Mouse (Mus musculus): Measurements from ENCODE around the gene Clspn. TPM values are rescaled to one million over a fixed set of nuclear protein-coding genes. Genes with fewer than 3 reads are reported as not detected.

Clspn gene
- total and polyA plus RNA-seq, 3 experiments: 42.0 to 618 (median 64.0) TPM

DNA sequence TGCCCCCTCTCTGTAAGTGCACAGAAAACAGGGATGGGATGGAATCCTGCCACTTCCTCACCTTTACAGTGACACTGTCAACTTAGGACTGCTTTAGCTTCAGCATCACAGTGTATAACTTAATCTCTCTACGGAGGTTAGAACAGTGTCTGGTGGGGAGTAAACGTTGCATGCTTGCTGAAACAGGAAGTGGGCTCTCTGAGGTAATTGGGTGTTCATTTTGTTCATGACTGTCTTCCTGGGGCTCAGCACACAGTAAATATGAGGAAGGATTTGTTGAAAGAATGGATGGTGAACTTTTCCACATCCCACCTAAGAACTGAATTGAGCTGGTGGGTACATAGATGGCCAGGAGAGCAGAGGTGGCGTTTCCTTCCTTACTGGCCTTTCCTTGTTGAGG is 21.2 kb downstream of the Clspn start:
- Histone ChIP-seq H3K4me1 (ENCODE audit: control insufficient read depth in 1 of 2, insufficient read depth in 2 of 2, low read length in 2 of 2) (no peaks in the 10 kb centered on the region), H3K9me3 (replicated peaks; ENCODE audit: insufficient read depth, low read length) (no peaks in the 10 kb centered on the region), H3K9ac (ENCODE audit: control insufficient read depth, low read depth, low read length, poor library complexity, severe bottlenecking) (no peak overlapping the region), H3K27me3 (ENCODE audit: control insufficient read depth in 1 of 2, insufficient read depth in 2 of 2, low read length in 2 of 2) (no peaks in the 10 kb centered on the region), H3K4me3 (ENCODE audit: control insufficient read depth in 1 of 2, insufficient read depth in 1 of 2, low read depth in 2 of 2, low read length in 2 of 2) (no peak overlapping the region), H3K36me3 (ENCODE audit: control insufficient read depth in 1 of 2, insufficient read depth in 2 of 2, low read length in 2 of 2) (peaks cover 0 to 29% of the 10 kb centered on the region in 2 experiments; a peak in 2 of 4 replicates), H3K27ac (ENCODE audit: control insufficient read depth, low read depth, low read length) (no peak overlapping the region), H3K79me2 (ENCODE audit: control insufficient read depth, insufficient read depth, low read length, poor library complexity) (no peaks in the 10 kb centered on the region)
- peak; percentile 12 for DNase-seq (ENCODE audit: low read depth, low spot score)
- TF ChIP-seq POLR2AphosphoS5 (IDR thresholded peaks at IDR 0.05; ENCODE audit: borderline replicate concordance, low read depth, low read length) (no peak), HCFC1 (IDR thresholded peaks at IDR 0.05; ENCODE audit: low read depth, low read length) (no peak), JUND (IDR thresholded peaks at IDR 0.05; ENCODE audit: low read depth, low read length) (no peak), NELFE (IDR thresholded peaks at IDR 0.05; ENCODE audit: low read depth, low read length) (no peak), ELF1 (IDR thresholded peaks at IDR 0.05; ENCODE audit: low read depth, low read length) (no peak), CTCF (IDR thresholded peaks at IDR 0.05 in 2 of 3, conservative IDR thresholded peaks at IDR 0.05 in 1 of 3; ENCODE audit: control insufficient read depth in 1 of 3, insufficient read depth in 1 of 3, low read depth in 2 of 3, low read length in 3 of 3, poor library complexity in 1 of 3, severe bottlenecking in 1 of 3) (no peak), KAT2A (conservative IDR thresholded peaks at IDR 0.05; ENCODE audit: low read depth, low read length) (no peak), NRF1 (IDR thresholded peaks at IDR 0.05; ENCODE audit: insufficient read depth, low read depth, low read length, poor library complexity, severe bottlenecking) (no peak), MAX (IDR thresholded peaks at IDR 0.05; ENCODE audit: low read length) (no peak), GABPA (IDR thresholded peaks at IDR 0.05; ENCODE audit: low read depth, low read length) (no peak)

DNA sequence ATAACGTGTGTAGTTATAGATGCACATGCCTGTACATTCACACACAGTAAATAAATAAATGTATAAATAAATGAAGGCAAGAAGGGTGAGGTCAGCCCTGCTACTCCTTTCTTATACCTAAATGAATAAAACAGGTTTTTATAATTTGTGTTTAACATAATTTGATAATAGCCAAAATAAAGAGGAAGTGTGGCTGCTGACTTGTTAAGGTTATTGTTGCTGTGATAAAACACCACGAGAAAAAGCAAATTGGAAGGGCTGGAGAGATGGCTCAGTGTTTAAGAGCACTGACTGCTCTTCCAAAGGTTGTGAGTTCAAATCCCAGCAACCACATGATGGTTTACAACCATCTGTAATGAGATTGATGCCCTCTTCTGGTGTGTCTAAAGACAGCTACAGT is 22.3 kb downstream of the Clspn start:
- H3K27me3 ChIP-seq (ENCODE audit: control insufficient read depth in 1 of 2, insufficient read depth in 2 of 2, low read length in 2 of 2): no peaks in the 10 kb centered on the region
- H3K9ac ChIP-seq (ENCODE audit: control insufficient read depth, low read depth, low read length, poor library complexity, severe bottlenecking): no peak overlapping the region
- H3K9me3 ChIP-seq (replicated peaks; ENCODE audit: insufficient read depth, low read length): no peaks in the 10 kb centered on the region
- no peak overlapping the region for H3K4me3 ChIP-seq (ENCODE audit: control insufficient read depth in 1 of 2, insufficient read depth in 1 of 2, low read depth in 2 of 2, low read length in 2 of 2)
- H3K79me2 ChIP-seq (ENCODE audit: control insufficient read depth, insufficient read depth, low read length, poor library complexity): no peaks in the 10 kb centered on the region
- H3K36me3 ChIP-seq (ENCODE audit: control insufficient read depth in 1 of 2, insufficient read depth in 2 of 2, low read length in 2 of 2): peaks cover 0 to 25% of the 10 kb centered on the region in 2 experiments; a peak in 2 of 4 replicates
- no peak overlapping the region for H3K27ac ChIP-seq (ENCODE audit: control insufficient read depth, low read depth, low read length)
- TF ChIP-seq ELF1 (IDR thresholded peaks at IDR 0.05; ENCODE audit: low read depth, low read length) (peak; percentile 19; the same call in 1 of the 2 replicates), MXI1 (IDR thresholded peaks at IDR 0.05; ENCODE audit: low read depth, low read length) (no peak), TBP (IDR thresholded peaks at IDR 0.05; ENCODE audit: low read depth, low read length) (peak; percentile 98), TAL1 (IDR thresholded peaks at IDR 0.05; ENCODE audit: low read length) (no peak), MAFK (IDR thresholded peaks at IDR 0.05; ENCODE audit: borderline replicate concordance, low read depth, low read length) (0 out of 2 replicates have a peak, but pooled peaks have one; percentile 36), POLR2AphosphoS2 (IDR thresholded peaks at IDR 0.05; ENCODE audit: low read length) (peak; percentile 74)
- DNase-seq (ENCODE audit: low read depth, low spot score): peak; percentile 59
- H3K4me1 ChIP-seq (ENCODE audit: control insufficient read depth in 1 of 2, insufficient read depth in 2 of 2, low read length in 2 of 2): no peaks in the 10 kb centered on the region

DNA sequence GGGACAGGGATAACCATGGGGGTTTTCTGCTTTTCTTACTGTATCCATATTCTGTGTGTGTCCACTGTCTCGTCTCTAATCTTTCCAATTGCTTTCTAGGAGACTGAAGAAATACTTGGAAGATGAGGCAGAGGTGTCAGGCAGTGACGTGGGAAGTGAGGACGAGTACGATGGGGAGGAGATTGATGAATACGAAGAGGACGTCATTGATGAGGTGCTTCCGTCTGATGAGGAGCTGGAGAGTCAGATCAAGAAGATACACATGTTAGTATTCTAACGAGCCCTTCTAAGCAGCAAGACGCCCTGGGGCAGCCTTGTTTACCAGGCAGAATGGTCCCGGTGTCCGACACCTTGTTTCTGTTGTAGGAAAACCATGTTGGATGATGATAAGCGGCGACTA is 29.0 kb downstream of the Clspn start:
- Histone ChIP-seq H3K4me3 (ENCODE audit: control insufficient read depth in 1 of 2, insufficient read depth in 1 of 2, low read depth in 2 of 2, low read length in 2 of 2) (no peak overlapping the region), H3K4me1 (ENCODE audit: control insufficient read depth in 1 of 2, insufficient read depth in 2 of 2, low read length in 2 of 2) (no peaks in the 10 kb centered on the region), H3K9ac (ENCODE audit: control insufficient read depth, low read depth, low read length, poor library complexity, severe bottlenecking) (no peak overlapping the region), H3K27me3 (ENCODE audit: control insufficient read depth in 1 of 2, insufficient read depth in 2 of 2, low read length in 2 of 2) (no peaks in the 10 kb centered on the region), H3K36me3 (ENCODE audit: control insufficient read depth in 1 of 2, insufficient read depth in 2 of 2, low read length in 2 of 2) (peaks cover 0 to 8% of the 10 kb centered on the region in 2 experiments; a peak in 2 of 4 replicates), H3K27ac (ENCODE audit: control insufficient read depth, low read depth, low read length) (no peak overlapping the region), H3K79me2 (ENCODE audit: control insufficient read depth, insufficient read depth, low read length, poor library complexity) (no peaks in the 10 kb centered on the region), H3K9me3 (replicated peaks; ENCODE audit: insufficient read depth, low read length) (no peaks in the 10 kb centered on the region)
- DNase-seq (ENCODE audit: low read depth, low spot score): no peak
- TF ChIP-seq SMC3 (IDR thresholded peaks at IDR 0.05; ENCODE audit: low read depth, low read length) (no peak), TCF12 (IDR thresholded peaks at IDR 0.05; ENCODE audit: low read depth, low read length) (no peak), EP300 (IDR thresholded peaks at IDR 0.05; ENCODE audit: low read depth in 1 of 2, low read length in 2 of 2) (no peak), ZKSCAN1 (IDR thresholded peaks at IDR 0.05; ENCODE audit: low read depth, low read length) (no peak), GABPA (IDR thresholded peaks at IDR 0.05; ENCODE audit: low read depth, low read length) (no peak), HCFC1 (IDR thresholded peaks at IDR 0.05; ENCODE audit: low read depth, low read length) (no peak), UBTF (IDR thresholded peaks at IDR 0.05; ENCODE audit: borderline replicate concordance, insufficient read depth, low read depth, low read length) (no peak), TAL1 (IDR thresholded peaks at IDR 0.05; ENCODE audit: low read length) (no peak), SIN3A (IDR thresholded peaks at IDR 0.05; ENCODE audit: low read length) (no peak), GATA1 (IDR thresholded peaks at IDR 0.05; ENCODE audit: low read depth, low read length) (no peak), MAZ (IDR thresholded peaks at IDR 0.05; ENCODE audit: low read depth, low read length) (no peak), USF1 (IDR thresholded peaks at IDR 0.05; ENCODE audit: low read depth, low read length) (no peak), E2F4 (IDR thresholded peaks at IDR 0.05; ENCODE audit: borderline replicate concordance, low read depth, low read length) (no peak)

Measured in MEL (cell line).